Mouse (Mus musculus) cerebellum, postnatal 10 days (tissue): Measurements from ENCODE around the gene Hes6.

Experiments used
- DNase-seq, 2 experiments: peaks; one replicate each; pipeline ENCODE4 v3.0.0; 2021; ENCODE audit warnings: mixed read lengths in 2 of 2

Gene Hes6

DNA sequence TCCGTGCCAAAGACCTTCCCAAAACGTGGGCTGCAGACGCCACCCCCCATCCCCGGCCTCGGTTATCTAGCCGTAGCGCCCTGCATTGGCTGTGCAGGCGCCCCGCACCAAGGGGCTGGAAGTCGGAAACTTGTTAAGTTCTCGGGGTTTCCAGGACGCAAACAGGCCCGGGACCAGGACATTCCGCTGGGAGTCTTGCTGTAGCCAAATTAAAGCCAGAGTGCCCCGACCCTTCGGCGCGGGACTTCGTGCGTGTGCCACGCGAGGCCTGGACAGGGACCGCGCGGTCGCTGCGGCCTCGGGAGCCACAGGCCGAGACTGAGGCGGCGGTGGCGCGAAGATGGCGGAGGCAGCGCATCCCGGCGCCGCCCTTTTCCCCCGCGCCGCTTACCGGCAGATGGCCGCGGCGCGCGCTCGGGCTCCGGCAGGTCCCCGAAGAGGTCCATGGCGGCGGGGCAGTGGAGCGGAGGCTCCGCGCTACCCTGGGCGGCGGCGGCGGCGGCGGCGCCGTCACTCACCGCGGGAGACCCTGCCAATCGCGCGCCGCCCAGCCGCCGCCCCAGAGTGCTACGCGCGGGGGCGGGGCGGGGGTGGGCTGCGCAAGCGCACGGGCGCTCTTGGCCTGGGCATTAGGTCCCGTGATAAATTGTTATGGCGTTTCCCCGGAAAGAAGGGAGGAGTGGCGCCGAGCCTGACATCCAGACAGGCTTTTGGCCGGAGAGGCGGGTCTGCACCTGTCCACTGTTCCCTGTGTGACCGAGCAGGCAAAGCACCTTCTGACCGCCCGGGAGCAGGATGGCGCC is 15.4 kb downstream of the Hes6 start, which contains the start of gene Ilkap:
TSS of gene Ilkap (minus strand) at position 556 of the 803 bp plus-strand sequence.
- DNase-seq: peak; percentile 91 to 92

DNA sequence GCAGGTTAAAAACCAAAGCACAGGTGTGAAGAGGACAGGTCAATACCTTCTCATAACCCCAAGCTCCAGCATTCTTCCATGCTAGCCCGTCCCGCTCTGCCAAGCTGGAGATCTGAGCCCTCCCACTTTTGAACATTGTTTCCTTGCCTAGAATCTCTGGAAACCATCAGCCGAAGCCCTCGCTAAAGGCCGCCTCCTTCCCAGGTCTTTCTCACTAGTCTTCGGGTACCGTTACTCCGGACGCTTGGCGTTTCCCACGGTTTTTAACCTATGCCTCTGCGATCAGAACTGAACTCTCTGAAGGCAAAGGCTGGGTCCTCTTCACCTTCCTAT is 15.9 kb downstream of the Hes6 start:
- DNase-seq: no peak

DNA sequence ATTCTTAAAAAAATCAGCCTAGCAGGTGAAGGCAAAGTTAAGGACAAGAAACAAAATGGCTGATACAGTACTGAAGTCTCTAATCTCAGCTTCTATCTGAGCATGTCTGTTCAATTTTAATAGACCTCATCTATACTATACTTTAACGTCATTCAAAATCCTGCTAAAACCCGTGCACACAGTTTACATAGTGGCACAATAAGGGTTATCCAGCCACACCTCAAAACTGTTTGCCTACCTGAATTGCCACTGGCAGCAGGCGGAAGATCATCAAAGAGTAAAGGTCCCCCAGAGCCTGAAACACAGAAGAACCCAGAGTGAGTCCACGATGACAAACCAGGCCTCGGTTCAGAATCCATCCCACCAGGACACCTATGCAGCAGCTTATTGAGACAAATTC is 23.5 kb downstream of the Hes6 start:
- DNase-seq: no peak

DNA sequence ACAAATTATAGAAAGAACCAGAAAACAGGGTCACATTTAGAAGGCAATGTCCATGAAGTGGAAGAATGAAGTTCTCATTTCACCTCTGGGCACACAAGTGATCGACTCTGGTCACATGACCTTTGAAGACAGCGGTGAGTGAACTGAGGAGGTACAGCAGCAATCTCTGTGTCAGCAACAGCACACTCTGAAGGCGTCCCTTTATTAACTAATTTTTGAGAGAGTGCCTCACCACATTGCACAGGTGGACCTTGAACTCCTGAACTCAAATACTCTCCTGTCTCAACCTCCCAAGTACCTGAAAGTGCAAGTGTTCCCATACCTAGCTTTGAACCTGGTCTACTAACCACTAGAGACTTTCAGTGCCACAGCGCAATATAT is 32.8 kb downstream of the Hes6 start:
- no peak for DNase-seq

DNA sequence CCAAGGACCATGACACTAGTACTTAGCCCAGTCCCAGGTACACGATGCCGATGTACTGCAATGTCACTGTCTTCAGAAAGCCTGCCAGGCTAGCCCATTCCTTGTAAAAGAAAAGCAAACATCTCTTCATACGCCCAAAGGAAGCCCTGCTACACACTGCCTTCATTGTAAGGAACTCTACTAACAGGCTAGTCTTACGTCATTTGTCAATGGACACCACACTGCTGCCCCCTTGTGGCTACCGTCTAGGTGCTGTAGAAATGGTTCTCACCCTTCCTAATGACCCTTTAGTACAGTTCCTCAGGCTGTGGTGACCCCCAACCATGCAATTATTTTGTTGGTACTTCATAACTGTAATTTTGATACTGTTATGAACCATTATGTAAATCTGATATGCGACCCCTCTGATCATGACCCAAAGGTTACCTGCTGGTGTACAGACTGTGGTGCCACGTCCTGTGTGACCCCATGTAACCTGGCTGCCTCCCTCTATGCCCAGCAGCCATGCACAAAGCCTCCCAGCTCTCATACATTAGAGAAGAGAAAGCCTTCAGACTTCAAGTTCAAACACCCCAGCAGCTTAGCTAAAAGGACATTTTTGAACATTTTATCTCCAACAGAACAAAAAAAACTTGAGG is 33.3 kb downstream of the Hes6 start:
- peak; percentile 92 to 94 for DNase-seq

DNA sequence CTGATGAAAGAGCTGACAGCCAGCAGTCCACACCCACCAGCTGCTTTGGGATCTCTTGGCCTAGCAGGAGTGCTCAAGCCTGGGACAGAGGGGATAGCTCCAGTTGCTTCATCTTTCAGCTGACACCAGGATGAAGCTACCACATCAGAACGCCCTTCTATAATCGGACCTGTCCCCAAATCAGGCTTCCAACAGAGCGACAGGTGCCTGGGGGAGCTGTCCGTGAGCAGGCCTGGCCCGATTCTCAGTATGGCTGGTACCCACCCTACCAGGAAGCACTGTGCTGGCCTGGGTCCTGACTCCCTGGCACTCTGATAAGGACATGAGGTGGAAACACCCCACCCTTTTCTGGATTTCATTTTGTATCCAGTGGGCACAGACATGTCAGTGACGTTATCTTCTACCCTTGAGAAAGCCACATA is 40.4 kb downstream of the Hes6 start:
- DNase-seq: no peak

DNA sequence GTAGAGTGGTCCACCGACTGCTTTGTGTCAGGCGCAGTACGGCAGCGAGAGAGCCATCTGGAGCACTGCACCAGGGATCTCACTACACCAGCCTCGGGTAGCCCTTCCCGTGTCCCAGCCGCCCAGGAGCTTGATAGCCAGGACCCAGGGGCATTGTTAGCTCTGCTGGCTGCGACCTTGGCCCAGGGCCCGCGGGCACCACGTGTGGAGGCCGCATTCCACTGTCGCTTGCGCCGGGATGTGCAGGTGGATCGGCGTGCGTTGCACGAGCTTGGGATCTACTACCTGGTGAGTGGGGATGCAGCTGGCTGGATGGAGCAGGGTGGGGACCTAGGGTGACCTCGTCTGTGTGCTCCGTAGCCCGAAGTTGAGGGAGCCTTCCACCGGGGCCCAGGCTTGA is 43.8 kb downstream of the Hes6 start:
- DNase-seq: no peak

DNA sequence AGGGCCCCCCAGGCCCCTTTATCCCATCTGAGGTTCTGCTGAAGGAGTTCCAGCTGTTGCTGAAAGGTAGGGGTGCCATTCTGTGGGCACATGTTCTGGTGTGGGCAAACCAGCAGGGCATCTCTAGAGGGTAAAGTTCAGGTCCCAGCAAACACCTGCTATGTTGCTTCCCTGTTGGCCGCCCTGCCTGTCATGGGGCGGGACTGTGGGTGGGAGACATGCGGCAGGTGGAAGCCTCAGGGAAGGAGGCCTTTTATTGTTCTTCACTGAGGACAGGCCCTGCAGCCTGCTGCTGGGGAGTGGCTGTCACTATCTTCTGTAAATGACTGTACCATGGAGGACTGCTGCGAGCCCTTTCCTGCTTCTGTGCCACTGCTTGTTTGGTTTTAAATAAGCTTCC is 44.4 kb downstream of the Hes6 start:
- no peak for DNase-seq

DNA sequence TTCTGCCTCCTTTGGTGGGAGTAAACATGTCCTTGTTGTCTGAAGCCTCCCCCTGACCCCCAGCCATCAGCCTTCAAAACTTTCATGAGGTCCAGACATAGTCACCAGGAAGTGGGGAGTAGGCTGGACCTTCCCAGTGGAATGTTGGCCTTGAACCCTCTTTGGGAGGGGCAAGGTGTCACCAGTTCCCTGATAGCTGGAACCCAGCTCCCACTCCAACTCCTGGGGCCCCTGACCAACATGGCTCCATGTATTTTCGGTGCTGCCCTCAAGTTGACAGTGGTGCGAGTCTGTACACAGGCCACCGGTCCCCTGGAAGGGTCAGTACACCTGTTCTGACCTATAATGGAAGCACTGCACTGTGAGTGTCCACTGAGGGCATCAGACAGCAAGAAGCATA is 46.5 kb downstream of the Hes6 start:
- no peak for DNase-seq

DNA sequence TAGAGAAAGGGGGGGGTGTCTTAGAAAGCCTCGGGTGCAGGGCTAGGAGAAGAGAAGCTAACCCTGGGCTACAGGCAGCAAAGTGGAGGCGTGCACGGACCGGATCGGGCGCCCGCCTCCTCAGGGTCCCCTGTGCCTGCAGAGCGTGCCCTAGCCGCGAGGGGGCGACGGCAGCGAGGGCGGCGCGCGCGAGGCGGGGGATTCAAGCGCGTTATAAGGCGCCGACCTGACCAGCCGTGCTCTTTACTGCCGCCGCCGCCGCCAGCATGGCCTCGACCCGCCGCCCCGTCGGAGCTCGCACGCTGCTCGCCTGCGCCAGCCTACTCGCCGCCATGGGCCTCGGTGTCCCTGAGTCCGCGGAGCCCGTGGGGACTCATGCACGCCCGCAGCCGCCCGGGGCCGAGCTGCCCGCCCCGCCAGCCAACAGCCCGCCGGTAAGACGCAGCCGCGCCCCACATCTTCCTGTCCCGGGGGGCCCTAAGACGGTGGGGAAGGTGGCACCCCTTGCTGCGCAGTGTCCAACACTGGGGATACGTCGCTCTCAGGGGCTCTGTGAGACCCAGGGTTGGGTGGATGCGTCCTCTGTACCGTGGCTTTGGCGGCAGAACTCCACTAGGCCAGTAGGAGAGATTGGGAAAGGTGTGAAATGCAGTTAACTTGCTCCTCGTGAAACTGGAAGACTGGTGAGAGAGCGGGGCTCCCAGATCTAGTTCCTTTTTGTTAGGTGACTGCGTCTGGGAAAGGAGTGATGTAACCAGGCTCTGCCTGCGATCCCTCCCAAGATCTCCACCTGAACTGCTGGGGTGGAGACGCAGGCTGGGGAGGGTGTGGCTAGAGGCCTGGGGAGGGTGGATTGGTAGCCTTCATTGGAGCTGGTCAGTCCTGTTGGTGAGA is 47.4 kb downstream of the Hes6 start, which contains the start of gene Erfe:
TSS of gene Erfe (plus strand) at position 216 of the 894 bp plus-strand sequence.
- DNase-seq: peak; percentile 78 to 79

DNA sequence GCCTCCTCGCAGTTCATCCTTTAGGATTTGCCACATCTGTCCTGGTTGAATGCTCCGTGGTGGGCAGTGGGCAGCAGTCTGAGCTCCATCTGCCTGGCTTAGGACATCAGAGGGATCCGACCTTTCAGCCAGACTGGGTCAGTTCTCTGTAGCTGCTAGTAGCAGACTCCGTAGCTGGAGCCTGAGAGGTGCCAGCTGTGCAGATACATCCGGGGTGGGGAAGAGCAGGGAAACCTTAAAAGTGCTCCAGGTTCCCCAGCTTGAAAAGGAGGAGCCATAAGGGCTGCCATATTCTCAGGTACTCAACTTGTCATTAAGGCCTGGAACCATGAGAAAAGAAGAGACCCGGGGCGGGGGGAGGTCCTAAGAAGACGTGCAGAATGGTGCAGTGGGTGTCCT is 48.0 kb downstream of the Hes6 start:
- DNase-seq: no peak

DNA sequence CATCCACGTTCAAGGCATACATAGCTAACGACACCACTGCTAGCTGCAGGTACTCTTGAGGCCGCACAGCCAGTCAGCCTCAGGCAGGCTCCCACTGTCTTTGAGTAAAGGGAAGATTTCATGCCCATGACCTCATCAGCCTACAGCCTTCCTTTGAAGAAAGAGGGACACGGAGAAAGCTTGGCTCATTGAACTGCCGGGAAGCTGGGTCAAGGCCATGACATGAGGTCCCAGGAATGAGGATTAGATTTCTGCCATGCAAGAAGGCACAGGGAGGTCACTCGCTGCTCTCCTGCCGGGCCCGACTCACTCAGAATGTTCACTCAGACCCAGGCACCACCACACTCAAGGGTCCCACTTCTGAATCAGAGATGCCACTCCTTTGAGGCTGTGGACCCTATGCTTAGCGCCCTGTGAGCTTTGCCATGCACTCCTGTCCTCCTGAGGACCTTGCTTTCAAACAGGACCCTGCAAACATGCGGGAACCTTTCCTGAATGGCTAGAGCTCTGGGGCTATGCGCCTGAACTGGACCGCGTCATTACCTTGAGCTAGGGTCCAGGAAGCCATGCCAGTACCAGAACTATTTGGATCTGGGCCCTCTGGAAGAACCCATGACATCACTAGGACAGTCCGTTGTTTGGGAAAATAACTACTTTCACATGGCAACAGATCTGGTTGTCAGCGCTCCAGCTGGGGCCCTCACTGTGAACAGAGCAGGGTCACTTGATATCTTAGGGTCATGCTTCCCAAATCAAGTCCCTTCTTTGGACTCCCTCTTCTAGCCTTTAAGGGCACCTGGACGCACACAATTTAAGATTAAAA is 48.8 kb downstream of the Hes6 start:
- no peak for DNase-seq

DNA sequence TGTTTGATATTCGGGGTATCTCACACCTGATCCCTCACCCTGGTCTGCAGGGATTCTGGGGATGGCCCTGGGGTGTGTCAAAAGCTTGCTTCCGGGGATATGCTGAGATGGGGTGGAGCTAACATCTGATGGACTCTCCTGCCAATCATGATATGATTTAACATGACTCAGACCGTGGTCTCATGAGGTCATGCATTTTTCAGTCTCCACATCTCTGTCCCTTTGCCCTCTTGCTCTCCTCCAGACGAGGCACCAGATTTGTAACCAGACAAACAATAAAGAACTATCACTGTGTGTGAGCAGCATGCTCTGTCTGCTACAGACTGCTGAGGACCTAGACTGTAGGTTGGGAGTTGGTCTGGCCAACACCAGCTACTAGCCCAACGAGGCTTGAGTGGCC is 51.7 kb downstream of the Hes6 start:
- DNase-seq: no peak
